Mouse (Mus musculus): ENCODE measurements at regions not wholly inside any gene's neighbourhood (a gene's known extent, or its start where the extent isn't known, plus 50 kb on each side); places are given as distances from the start of the nearest gene placed in this dataset.

DNA sequence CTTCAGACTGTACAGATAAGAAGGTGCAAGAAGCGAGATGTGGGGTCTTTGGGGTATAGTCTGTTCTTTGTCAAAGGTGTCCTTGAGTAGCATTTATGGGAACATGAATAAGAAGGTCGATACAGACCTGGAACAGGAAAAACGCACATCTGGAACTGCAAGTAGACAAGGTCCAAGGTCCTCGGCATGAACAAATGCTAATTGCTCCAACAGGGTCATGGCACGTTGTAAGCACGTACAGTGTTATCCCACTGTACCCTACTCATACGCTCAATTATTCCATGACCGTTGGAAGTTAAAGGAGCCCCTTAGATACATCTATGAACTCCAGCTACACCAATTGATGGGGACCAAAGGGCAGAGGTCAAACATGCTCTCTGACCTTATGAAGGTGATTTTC is 244.1 kb downstream of the Setd4 start:
- TF ChIP-seq POLR2A (IDR thresholded peaks at IDR 0.05; ENCODE audit: low read depth, low read length) (no peak), CTCF (conservative IDR thresholded peaks at IDR 0.05; ENCODE audit: insufficient read depth, insufficient read length, low read depth, low read length) (no peak)
- H3K4me1 ChIP-seq (ENCODE audit: control insufficient read depth, insufficient read depth, low read length), result no peaks in the 10 kb centered on the region
- no peak overlapping the region for H3K4me3 ChIP-seq (ENCODE audit: insufficient read depth, low read depth, low read length)
- H3K27ac ChIP-seq (ENCODE audit: insufficient read depth, low read depth, low read length), result no peak overlapping the region
- no peaks in the 10 kb centered on the region for H3K36me3 ChIP-seq (ENCODE audit: control insufficient read depth, insufficient read depth, low read length)
- 88% methylated on average over 8 of the region's 8 CpGs for WGBS
- DNase-seq, result no peak
- no peaks in the 10 kb centered on the region for H3K27me3 ChIP-seq (replicated peaks; ENCODE audit: control insufficient read depth, insufficient read depth, low read length)

DNA sequence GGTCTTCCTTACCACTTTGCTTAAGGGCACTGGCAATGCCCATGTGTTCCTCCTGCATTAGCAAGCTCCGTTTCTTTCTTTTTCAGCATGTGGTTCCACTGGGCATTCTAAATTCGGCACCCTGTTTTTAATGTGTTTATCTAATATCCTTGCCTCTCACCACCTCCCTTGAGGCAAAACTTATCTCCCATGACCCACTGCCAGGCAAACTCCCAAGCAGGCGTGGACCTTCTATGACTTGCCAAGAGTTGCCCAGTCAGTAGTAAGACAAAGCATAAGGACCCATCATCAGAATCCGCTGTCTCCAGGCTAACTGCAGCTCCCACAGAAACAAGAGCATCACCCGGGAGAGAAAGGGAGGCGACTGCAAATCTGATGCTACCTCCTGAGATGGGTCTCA is 245.2 kb downstream of the Setd4 start:
- no peaks in the 10 kb centered on the region for H3K27me3 ChIP-seq (replicated peaks; ENCODE audit: control insufficient read depth, insufficient read depth, low read length)
- no peaks in the 10 kb centered on the region for H3K4me1 ChIP-seq (ENCODE audit: control insufficient read depth, insufficient read depth, low read length)
- no peak overlapping the region for H3K4me3 ChIP-seq (ENCODE audit: insufficient read depth, low read depth, low read length)
- H3K36me3 ChIP-seq (ENCODE audit: control insufficient read depth, insufficient read depth, low read length), result no peaks in the 10 kb centered on the region
- WGBS, result 86% methylated on average over 6 of the region's 6 CpGs
- H3K27ac ChIP-seq (ENCODE audit: insufficient read depth, low read depth, low read length), result no peak overlapping the region
- TF ChIP-seq CTCF (conservative IDR thresholded peaks at IDR 0.05; ENCODE audit: insufficient read depth, insufficient read length, low read depth, low read length) (no peak), POLR2A (IDR thresholded peaks at IDR 0.05; ENCODE audit: low read depth, low read length) (no peak)
- no peak for DNase-seq

DNA sequence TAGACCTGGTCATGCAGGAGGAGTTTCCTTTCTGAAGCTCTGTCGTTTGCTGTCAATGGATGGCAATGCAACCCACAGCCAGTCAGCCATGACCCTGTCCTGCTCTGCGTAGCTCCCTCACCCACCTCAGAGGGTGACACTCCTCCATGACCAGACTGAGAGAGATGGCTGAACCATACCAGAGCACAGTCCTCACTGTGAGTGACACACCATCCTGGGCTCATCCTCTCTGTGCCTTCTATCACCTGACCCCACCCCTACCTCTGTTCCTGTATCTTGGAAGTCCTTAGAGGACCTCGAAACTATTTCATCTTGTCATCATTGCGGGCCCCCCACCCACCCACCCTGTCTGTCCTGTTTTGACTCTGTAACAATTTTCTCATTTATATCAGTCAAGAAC is 245.7 kb downstream of the Setd4 start:
- no peaks in the 10 kb centered on the region for H3K36me3 ChIP-seq (ENCODE audit: control insufficient read depth, insufficient read depth, low read length)
- WGBS, result 74% methylated on average over 4 of the region's 4 CpGs

DNA sequence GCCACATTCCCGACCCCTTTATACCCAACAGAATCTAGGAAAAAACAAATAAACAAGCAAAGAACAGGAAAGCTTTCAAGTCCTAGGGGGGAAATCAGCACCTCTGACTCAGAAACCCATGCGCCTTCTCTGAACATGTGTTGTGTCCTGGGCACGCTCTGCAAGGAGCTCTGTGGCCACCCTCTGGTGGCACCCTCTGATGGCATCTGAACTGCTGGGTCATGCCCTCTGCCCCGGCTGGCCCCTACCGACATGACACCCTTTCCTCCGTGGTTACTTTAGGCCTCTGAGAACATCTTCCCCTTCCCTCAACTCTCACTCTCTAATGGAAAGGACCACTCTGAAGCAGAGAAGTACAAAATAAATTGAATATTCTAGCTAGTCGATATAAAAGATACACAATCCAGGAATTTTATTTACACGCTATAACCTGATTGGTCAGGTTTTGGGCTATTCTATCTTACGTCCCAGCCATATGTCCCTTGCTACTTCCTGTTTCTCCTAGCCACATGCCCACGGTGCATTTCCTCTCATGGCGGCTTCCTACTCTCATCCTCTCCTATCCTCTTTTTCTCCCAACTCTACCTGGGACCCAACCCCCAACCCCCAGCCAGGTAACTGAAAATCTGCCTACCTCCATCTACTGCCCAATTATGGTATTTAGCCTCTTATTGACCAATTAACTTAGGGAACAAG is 248.5 kb downstream of the Setd4 start:
- TF ChIP-seq CTCF (conservative IDR thresholded peaks at IDR 0.05; ENCODE audit: insufficient read depth, insufficient read length, low read depth, low read length), result no peak; the same call in 1 of the 2 replicates
- TF ChIP-seq POLR2A (IDR thresholded peaks at IDR 0.05; ENCODE audit: low read depth, low read length), result no peak
- Histone ChIP-seq H3K4me3 (ENCODE audit: insufficient read depth, low read depth, low read length) (no peak overlapping the region), H3K36me3 (ENCODE audit: control insufficient read depth, insufficient read depth, low read length) (no peaks in the 10 kb centered on the region), H3K27ac (ENCODE audit: insufficient read depth, low read depth, low read length) (no peak overlapping the region), H3K4me1 (ENCODE audit: control insufficient read depth, insufficient read depth, low read length) (no peaks in the 10 kb centered on the region), H3K27me3 (replicated peaks; ENCODE audit: control insufficient read depth, insufficient read depth, low read length) (no peaks in the 10 kb centered on the region)
- no peak for DNase-seq
- 86% methylated on average over 11 of the region's 11 CpGs for WGBS

More for the DNA sequence above, 245.7 kb downstream of the Setd4 start:
- no peak for DNase-seq
- H3K27ac ChIP-seq (ENCODE audit: insufficient read depth, low read depth, low read length), result no peak overlapping the region
- H3K4me3 ChIP-seq (ENCODE audit: insufficient read depth, low read depth, low read length), result no peak overlapping the region
- H3K27me3 ChIP-seq (replicated peaks; ENCODE audit: control insufficient read depth, insufficient read depth, low read length), result no peaks in the 10 kb centered on the region
- TF ChIP-seq CTCF (conservative IDR thresholded peaks at IDR 0.05; ENCODE audit: insufficient read depth, insufficient read length, low read depth, low read length) (no peak), POLR2A (IDR thresholded peaks at IDR 0.05; ENCODE audit: low read depth, low read length) (no peak)
- no peaks in the 10 kb centered on the region for H3K4me1 ChIP-seq (ENCODE audit: control insufficient read depth, insufficient read depth, low read length)

DNA sequence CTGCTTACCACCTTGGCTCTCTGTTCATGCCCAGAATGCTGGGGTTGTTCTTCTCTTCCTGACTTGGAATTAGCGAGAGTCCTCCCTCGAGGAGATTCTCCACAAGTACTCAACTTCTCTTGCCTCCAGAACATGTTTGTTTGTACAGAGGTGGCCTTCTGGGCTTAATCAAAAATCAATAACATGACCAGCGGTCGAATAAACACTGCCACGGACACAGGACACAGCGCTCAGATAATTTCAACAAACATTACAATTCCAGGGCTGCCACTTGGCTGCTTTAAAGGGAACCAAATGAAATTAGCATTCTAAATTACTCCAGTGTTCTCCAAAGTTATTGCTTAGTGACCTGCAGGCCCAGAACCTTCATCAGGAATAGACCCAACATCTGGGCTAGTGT is 249.9 kb downstream of the Setd4 start:
- WGBS, result 81% methylated on average over 6 of the region's 6 CpGs
- no peaks in the 10 kb centered on the region for H3K4me1 ChIP-seq (ENCODE audit: control insufficient read depth, insufficient read depth, low read length)

DNA sequence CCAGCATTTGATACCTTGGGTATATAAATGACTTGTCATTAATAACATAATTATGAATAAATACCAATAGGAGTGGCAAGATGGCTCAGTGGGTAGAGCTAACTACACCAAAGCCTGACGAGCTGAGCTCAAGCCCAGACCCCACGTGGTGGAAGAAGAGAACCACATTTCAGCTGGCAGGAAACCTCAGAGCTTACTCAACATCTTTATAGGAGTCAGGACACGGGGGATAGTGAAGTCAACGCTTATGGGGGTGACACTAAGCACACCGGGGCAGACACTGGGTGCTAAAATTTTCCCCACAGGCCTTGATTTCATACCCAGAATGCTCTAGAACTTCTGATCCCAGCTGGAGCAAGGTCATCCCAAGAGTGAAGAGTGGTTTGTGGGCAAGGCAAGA is 259.3 kb downstream of the Setd4 start:
- H3K4me3 ChIP-seq (ENCODE audit: insufficient read depth, low read depth, low read length), result no peak overlapping the region
- no peaks in the 10 kb centered on the region for H3K36me3 ChIP-seq (ENCODE audit: control insufficient read depth, insufficient read depth, low read length)
- no peak for TF ChIP-seq POLR2A (IDR thresholded peaks at IDR 0.05; ENCODE audit: low read depth, low read length)
- TF ChIP-seq CTCF (conservative IDR thresholded peaks at IDR 0.05; ENCODE audit: insufficient read depth, insufficient read length, low read depth, low read length), result no peak
- WGBS, result 79% methylated on average over 5 of the region's 5 CpGs
- H3K27me3 ChIP-seq (replicated peaks; ENCODE audit: control insufficient read depth, insufficient read depth, low read length), result no peaks in the 10 kb centered on the region
- H3K27ac ChIP-seq (ENCODE audit: insufficient read depth, low read depth, low read length), result no peak overlapping the region
- no peak for DNase-seq
- no peaks in the 10 kb centered on the region for H3K4me1 ChIP-seq (ENCODE audit: control insufficient read depth, insufficient read depth, low read length)

More for the DNA sequence above, 249.9 kb downstream of the Setd4 start:
- Histone ChIP-seq H3K27me3 (replicated peaks; ENCODE audit: control insufficient read depth, insufficient read depth, low read length) (no peaks in the 10 kb centered on the region), H3K27ac (ENCODE audit: insufficient read depth, low read depth, low read length) (no peak overlapping the region), H3K4me3 (ENCODE audit: insufficient read depth, low read depth, low read length) (no peak overlapping the region), H3K36me3 (ENCODE audit: control insufficient read depth, insufficient read depth, low read length) (no peaks in the 10 kb centered on the region)
- no peak for DNase-seq
- TF ChIP-seq CTCF (conservative IDR thresholded peaks at IDR 0.05; ENCODE audit: insufficient read depth, insufficient read length, low read depth, low read length), result no peak
- TF ChIP-seq POLR2A (IDR thresholded peaks at IDR 0.05; ENCODE audit: low read depth, low read length), result no peak

DNA sequence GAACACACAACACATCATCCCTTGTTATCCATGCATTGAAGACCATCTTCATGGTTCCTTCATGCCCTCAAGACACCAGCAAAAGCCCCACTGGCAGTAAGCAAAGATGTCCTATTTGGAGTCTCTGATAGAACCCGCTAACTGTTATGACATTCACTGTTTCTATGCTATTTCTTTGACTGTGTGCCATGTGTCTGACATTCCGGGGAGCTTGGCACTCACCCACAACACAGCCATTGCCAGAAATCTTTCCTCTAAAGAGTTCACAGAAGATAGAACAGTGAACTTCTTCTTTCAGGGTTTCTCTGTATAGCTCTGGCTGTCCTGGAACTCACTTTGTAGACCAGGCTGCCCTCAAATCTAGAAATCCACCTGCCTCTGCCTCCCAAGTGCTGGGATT is 261.2 kb downstream of the Setd4 start:
- 84% methylated on average over 2 of the region's 2 CpGs for WGBS
- Histone ChIP-seq H3K27ac (ENCODE audit: insufficient read depth, low read depth, low read length) (no peak overlapping the region), H3K36me3 (ENCODE audit: control insufficient read depth, insufficient read depth, low read length) (no peaks in the 10 kb centered on the region), H3K27me3 (replicated peaks; ENCODE audit: control insufficient read depth, insufficient read depth, low read length) (no peaks in the 10 kb centered on the region), H3K4me1 (ENCODE audit: control insufficient read depth, insufficient read depth, low read length) (no peaks in the 10 kb centered on the region), H3K4me3 (ENCODE audit: insufficient read depth, low read depth, low read length) (no peak overlapping the region)
- DNase-seq, result no peak
- TF ChIP-seq POLR2A (IDR thresholded peaks at IDR 0.05; ENCODE audit: low read depth, low read length), result no peak
- TF ChIP-seq CTCF (conservative IDR thresholded peaks at IDR 0.05; ENCODE audit: insufficient read depth, insufficient read length, low read depth, low read length), result no peak

Measured in kidney, adult 2 months (tissue).